Mouse (Mus musculus) MEL (cell line): Measurements from ENCODE around the gene Fkbp5. TPM values are rescaled to one million over a fixed set of nuclear protein-coding genes. Genes with fewer than 3 reads are reported as not detected.

Experiments
- DNase-seq: peaks from one replicate; pipeline ENCODE4 v3.0.0; 2011; ENCODE audit warnings: low read depth, low spot score
- H3K27ac ChIP-seq: 2 replicates; pipeline ENCODE4 v1.5.1; 2012; ENCODE audit warnings: low read depth, mild to moderate bottlenecking, control low read depth, low read length, moderate library complexity; ENCODE audit not compliant: control insufficient read depth
- H3K27me3 ChIP-seq, 2 experiments: fragments of 150-350 bp in 1 of 2; sonication (generic) in 1 of 2; 2 replicates each; pipeline ENCODE4 v1.6.1; 2012; ENCODE audit warnings: low read length in 2 of 2, mild to moderate bottlenecking in 2 of 2, improper control_type of control experiment in 1 of 2, moderate library complexity in 1 of 2; ENCODE audit not compliant: insufficient read depth in 2 of 2, control insufficient read depth in 1 of 2
- H3K36me3 ChIP-seq, 2 experiments: 2 replicates each; pipeline ENCODE4 v1.6.1; 2012 to 2014; ENCODE audit warnings: low read length in 2 of 2, improper control_type of control experiment in 1 of 2, inconsistent platforms in 1 of 2, mild to moderate bottlenecking in 1 of 2; ENCODE audit not compliant: insufficient read depth in 2 of 2, control insufficient read depth in 1 of 2
- H3K4me1 ChIP-seq, 2 experiments: fragments of 150-350 bp in 1 of 2; sonication (generic) in 1 of 2; 2 replicates each; pipeline ENCODE4 v1.6.1; 2012; ENCODE audit warnings: low read length in 2 of 2, improper control_type of control experiment in 1 of 2, mild to moderate bottlenecking in 1 of 2; ENCODE audit not compliant: insufficient read depth in 2 of 2, control insufficient read depth in 1 of 2
- H3K4me3 ChIP-seq, 2 experiments: fragments of 150-350 bp in 1 of 2; sonication (generic) in 1 of 2; 2 replicates each; pipeline ENCODE4 v1.5.1; 2012; ENCODE audit warnings: low read depth in 2 of 2, low read length in 2 of 2, mild to moderate bottlenecking in 2 of 2, moderate library complexity in 2 of 2, control low read depth in 1 of 2, improper control_type of control experiment in 1 of 2; ENCODE audit not compliant: control insufficient read depth in 1 of 2, insufficient read depth in 1 of 2
- H3K79me2 ChIP-seq: 2 replicates; pipeline ENCODE4 v1.6.1; 2012; ENCODE audit warnings: mild to moderate bottlenecking, low read length, moderate library complexity; ENCODE audit not compliant: control insufficient read depth, poor library complexity, insufficient read depth
- H3K9ac ChIP-seq: 2 replicates; pipeline ENCODE4 v1.6.1; 2012; ENCODE audit warnings: low read depth, mild to moderate bottlenecking, control low read depth, low read length, moderate library complexity; ENCODE audit not compliant: control insufficient read depth, poor library complexity, severe bottlenecking
- H3K9me3 ChIP-seq: fragments of 150-350 bp; sonication (generic); replicated peaks from 2 replicates; pipeline ENCODE4 v1.6.1; 2012; ENCODE audit warnings: mild to moderate bottlenecking, low read length, improper control_type of control experiment, moderate library complexity; ENCODE audit not compliant: insufficient read depth
- CHD2 ChIP-seq: IDR thresholded peaks from 2 replicates; pipeline ENCODE4 v1.6.1; 2011; ENCODE audit warnings: low read length, improper control_type of control experiment
- CTCF ChIP-seq, 3 experiments: IDR thresholded peaks in 2 of 3; conservative IDR thresholded peaks in 1 of 3; 2 replicates each; pipeline ENCODE4 v1.5.1; 2011 to 2012; ENCODE audit warnings: low read length in 3 of 3, low read depth in 2 of 3, mild to moderate bottlenecking in 2 of 3, improper control_type of control experiment in 1 of 3, inconsistent platforms in 1 of 3, mixed read lengths in 1 of 3, moderate library complexity in 1 of 3; ENCODE audit not compliant: control insufficient read depth in 1 of 3, insufficient read depth in 1 of 3, poor library complexity in 1 of 3, severe bottlenecking in 1 of 3
- E2F4 ChIP-seq: IDR thresholded peaks from 2 replicates; pipeline ENCODE4 v1.6.1; 2011; ENCODE audit warnings: low read depth, low read length, improper control_type of control experiment, borderline replicate concordance
- EP300 ChIP-seq, 2 experiments: IDR thresholded peaks; 2 replicates each; pipeline ENCODE4 v1.6.1; 2011; ENCODE audit warnings: improper control_type of control experiment in 2 of 2, low read length in 2 of 2, low read depth in 1 of 2, mild to moderate bottlenecking in 1 of 2
- GABPA ChIP-seq: IDR thresholded peaks from 2 replicates; pipeline ENCODE4 v1.6.1; 2012; ENCODE audit warnings: low read depth, mild to moderate bottlenecking, inconsistent platforms, low read length, improper control_type of control experiment, moderate library complexity
- HCFC1 ChIP-seq: IDR thresholded peaks from 2 replicates; pipeline ENCODE4 v1.6.1; 2012; ENCODE audit warnings: low read depth, mild to moderate bottlenecking, inconsistent platforms, low read length, improper control_type of control experiment, moderate library complexity
- MAFK ChIP-seq: IDR thresholded peaks from 2 replicates; pipeline ENCODE4 v1.6.1; 2011; ENCODE audit warnings: low read depth, mild to moderate bottlenecking, low read length, improper control_type of control experiment, borderline replicate concordance
- MEF2A ChIP-seq: IDR thresholded peaks from 2 replicates; pipeline ENCODE4 v1.6.1; 2014; ENCODE audit warnings: low read depth, mild to moderate bottlenecking, inconsistent platforms, low read length, improper control_type of control experiment; ENCODE audit not compliant: poor library complexity, insufficient replicate concordance, severe bottlenecking; ENCODE audit errors: extremely low read depth
- MYB ChIP-seq: IDR thresholded peaks from 2 replicates; pipeline ENCODE4 v1.6.1; 2011; ENCODE audit warnings: mild to moderate bottlenecking, low read depth, low read length, improper control_type of control experiment
- NELFE ChIP-seq: IDR thresholded peaks from 2 replicates; pipeline ENCODE4 v1.6.1; 2011; ENCODE audit warnings: low read depth, low read length, improper control_type of control experiment
- NRF1 ChIP-seq: IDR thresholded peaks from 2 replicates; pipeline ENCODE4 v1.6.1; 2014; ENCODE audit warnings: low read depth, mild to moderate bottlenecking, inconsistent platforms, low read length, improper control_type of control experiment, moderate library complexity; ENCODE audit not compliant: poor library complexity, insufficient read depth, severe bottlenecking
- POLR2A ChIP-seq, 2 experiments: IDR thresholded peaks; 2 replicates each; pipeline ENCODE4 v1.6.1; 2011 to 2012; ENCODE audit warnings: low read length in 2 of 2, mild to moderate bottlenecking in 2 of 2, control low read depth in 1 of 2, improper control_type of control experiment in 1 of 2, low read depth in 1 of 2, moderate library complexity in 1 of 2; ENCODE audit not compliant: control insufficient read depth in 1 of 2, insufficient read depth in 1 of 2, poor library complexity in 1 of 2
- RAD21 ChIP-seq: IDR thresholded peaks from 2 replicates; pipeline ENCODE4 v1.6.1; 2011; ENCODE audit warnings: mild to moderate bottlenecking, low read depth, low read length, improper control_type of control experiment
- RCOR1 ChIP-seq: IDR thresholded peaks from 2 replicates; pipeline ENCODE4 v1.6.1; 2012; ENCODE audit warnings: low read depth, mild to moderate bottlenecking, inconsistent platforms, low read length, improper control_type of control experiment
- TBP ChIP-seq: IDR thresholded peaks from 2 replicates; pipeline ENCODE4 v1.8.0; 2011; ENCODE audit warnings: low read depth, low read length, improper control_type of control experiment
- TCF12 ChIP-seq: IDR thresholded peaks from 2 replicates; pipeline ENCODE4 v1.6.1; 2014; ENCODE audit warnings: low read depth, mild to moderate bottlenecking, inconsistent platforms, low read length, improper control_type of control experiment, moderate library complexity
- UBTF ChIP-seq: IDR thresholded peaks from 2 replicates; pipeline ENCODE4 v1.6.1; 2012; ENCODE audit warnings: low read depth, mild to moderate bottlenecking, inconsistent platforms, low read length, improper control_type of control experiment, moderate library complexity, borderline replicate concordance; ENCODE audit not compliant: insufficient read depth
- USF2 ChIP-seq, 2 experiments: IDR thresholded peaks; 2 replicates each; pipeline ENCODE4 v1.6.1; 2011 to 2012; ENCODE audit warnings: improper control_type of control experiment in 2 of 2, low read length in 2 of 2, borderline replicate concordance in 1 of 2, inconsistent platforms in 1 of 2, low read depth in 1 of 2, mild to moderate bottlenecking in 1 of 2; ENCODE audit not compliant: insufficient read depth in 1 of 2
- ZC3H11A ChIP-seq: IDR thresholded peaks from 2 replicates; pipeline ENCODE4 v1.6.1; 2012; ENCODE audit warnings: low read depth, mild to moderate bottlenecking, inconsistent platforms, low read length, improper control_type of control experiment
- ZKSCAN1 ChIP-seq: IDR thresholded peaks from 2 replicates; pipeline ENCODE4 v1.6.1; 2012; ENCODE audit warnings: low read depth, mild to moderate bottlenecking, inconsistent platforms, low read length, improper control_type of control experiment, moderate library complexity
- ZMIZ1 ChIP-seq: IDR thresholded peaks from 2 replicates; pipeline ENCODE4 v1.6.1; 2012; ENCODE audit warnings: low read depth, mild to moderate bottlenecking, inconsistent platforms, low read length, improper control_type of control experiment, moderate library complexity
- ZNF384 ChIP-seq: IDR thresholded peaks from 2 replicates; pipeline ENCODE4 v1.6.1; 2012; ENCODE audit warnings: low read depth, mild to moderate bottlenecking, inconsistent platforms, low read length, improper control_type of control experiment
- polyA plus RNA-seq, 2 experiments: library from polyadenylated mRNA; stranded (reverse) in 1 of 2; unstranded in 1 of 2; fragments of >175 nt in 1 of 2; fragments of >200 nt in 1 of 2; gene quantifications; 2 replicates each; pipeline versions ENCODE4 v1.2.1 to v1.2.4; 2012; ENCODE audit warnings: low replicate concordance in 2 of 2, low read depth in 1 of 2; ENCODE audit not compliant: insufficient read length in 2 of 2, insufficient read depth in 1 of 2, missing spikeins in 1 of 2
- total RNA-seq: library from RNA; depleted of rRNA; stranded (reverse); fragments of 300-350 nt; gene quantifications from 2 replicates; pipeline ENCODE4 v1.2.3, GENCODE M21; 2012

Gene Fkbp5
- total and polyA plus RNA-seq, 3 experiments: 16.6 to 184 (median 44.3) TPM

GRCm38 (mm10) chr17:28424373-28424772 is 93.0 kb downstream of the Fkbp5 start:
- peaks cover 0 to 3% of the 10 kb centered on the region in 2 experiments; a peak in 2 of 4 replicates for H3K36me3 ChIP-seq
- H3K27me3 ChIP-seq: no peaks in the 10 kb centered on the region
- no peaks in the 10 kb centered on the region for H3K4me1 ChIP-seq
- no peaks in the 10 kb centered on the region for H3K9me3 ChIP-seq
- H3K79me2 ChIP-seq: no peaks in the 10 kb centered on the region
- no peak overlapping the region for H3K9ac ChIP-seq
- DNase-seq: no peak
- H3K27ac ChIP-seq: no peak overlapping the region
- no peak for TF ChIP-seq UBTF
- no peak for TF ChIP-seq USF2 (IDR thresholded peaks at IDR 0.05; ENCODE audit: borderline replicate concordance in 1 of 2, insufficient read depth in 1 of 2, low read depth in 1 of 2, low read length in 2 of 2)
- no peak for TF ChIP-seq ZKSCAN1
- TF ChIP-seq MYB: no peak
- no peak for TF ChIP-seq EP300 (IDR thresholded peaks at IDR 0.05; ENCODE audit: low read depth in 1 of 2, low read length in 2 of 2)
- no peak for TF ChIP-seq RCOR1
- no peak for TF ChIP-seq HCFC1
- no peak for TF ChIP-seq CHD2
- no peak for TF ChIP-seq POLR2A (IDR thresholded peaks at IDR 0.05; ENCODE audit: control insufficient read depth in 1 of 2, insufficient read depth in 1 of 2, low read depth in 1 of 2, low read length in 2 of 2, poor library complexity in 1 of 2)
- no peak for TF ChIP-seq ZC3H11A
- TF ChIP-seq, all 39 proteins: peak for 0
- no peak overlapping the region for H3K4me3 ChIP-seq

GRCm38 (mm10) chr17:28421071-28421470 is 96.3 kb downstream of the Fkbp5 start:
- H3K79me2 ChIP-seq: no peaks in the 10 kb centered on the region
- H3K9me3 ChIP-seq: no peaks in the 10 kb centered on the region
- no peak overlapping the region for H3K4me3 ChIP-seq
- H3K27me3 ChIP-seq: no peaks in the 10 kb centered on the region
- no peak for DNase-seq
- H3K4me1 ChIP-seq: no peaks in the 10 kb centered on the region
- no peak overlapping the region for H3K27ac ChIP-seq
- TF ChIP-seq TBP (no peak), ZNF384 (no peak), NELFE (no peak), MEF2A (no peak), CTCF (IDR thresholded peaks at IDR 0.05 in 2 of 3, conservative IDR thresholded peaks at IDR 0.05 in 1 of 3; ENCODE audit: control insufficient read depth in 1 of 3, insufficient read depth in 1 of 3, low read depth in 2 of 3, low read length in 3 of 3, poor library complexity in 1 of 3, severe bottlenecking in 1 of 3) (no peak), RCOR1 (no peak), MAFK (no peak), E2F4 (no peak), RAD21 (no peak), MYB (no peak), CHD2 (no peak), GABPA (no peak), TCF12 (no peak), EP300 (IDR thresholded peaks at IDR 0.05; ENCODE audit: low read depth in 1 of 2, low read length in 2 of 2) (no peak), NRF1 (no peak), ZMIZ1 (no peak)
- H3K9ac ChIP-seq: no peak overlapping the region
- peaks cover 0 to 6% of the 10 kb centered on the region in 2 experiments; a peak in 2 of 4 replicates for H3K36me3 ChIP-seq
